Mouse (Mus musculus) ES-CJ7 (cell line): ENCODE results near the gene Olfr1350.

Source experiments
- DNase-seq: peaks from one replicate; pipeline ENCODE4 v3.0.0; 2011; ENCODE audit warnings: low read depth, low spot score

Gene Olfr1350

GRCm38 (mm10) chr7:6564541-6564940 lies at the start of gene Olfr1350:
Olfr1350 (plus strand) TSS chr7:6564841.
- DNase-seq: no peak

- no peak for DNase-seq
Observed at GRCm38 (mm10) chr7:6521666-6522065, 43.0 kb upstream of the Olfr1350 start.

- no peak for DNase-seq
Observed at GRCm38 (mm10) chr7:6522850-6523249, 41.8 kb upstream of the Olfr1350 start, which contains the start of gene Olfr1349. Olfr1349 (minus strand) TSS chr7:6522950.

- peak; percentile 68 for DNase-seq
Observed at GRCm38 (mm10) chr7:6525001-6525400, 39.6 kb upstream of the Olfr1350 start.

GRCm38 (mm10) chr7:6526141-6526540 lies 38.5 kb upstream of the Olfr1350 start:
- peak; percentile 49 for DNase-seq

GRCm38 (mm10) chr7:6586096-6586759 lies 21.6 kb downstream of the Olfr1350 start:
- DNase-seq: peak; percentile 46

GRCm38 (mm10) chr7:6588766-6589165 lies 24.1 kb downstream of the Olfr1350 start:
- DNase-seq: peak; percentile 52

GRCm38 (mm10) chr7:6603331-6603730 lies 38.7 kb downstream of the Olfr1350 start:
- no peak for DNase-seq
